Mouse (Mus musculus) right cerebral cortex, postnatal 4 days (tissue): ENCODE data around the gene Duoxa2.

Source experiments
- DNase-seq: peaks from one replicate; pipeline ENCODE4 v3.0.0-alpha.2; 2022

Gene Duoxa2

GRCm38 (mm10) chr2:122298596-122299490, at the start of gene Duoxa2:
Gene Duoxa2, plus strand, starts transcription at chr2:122298900.
- DNase-seq, result no peak

GRCm38 (mm10) chr2:122255997-122256396, 42.7 kb upstream of the Duoxa2 start:
- DNase-seq, result no peak

GRCm38 (mm10) chr2:122260729-122261128, 38.0 kb upstream of the Duoxa2 start:
- no peak for DNase-seq

- DNase-seq, result no peak
These were observed 34.0 kb upstream of the Duoxa2 start for GRCm38 (mm10) chr2:122264690-122265089.

- no peak for DNase-seq
These were observed 32.1 kb upstream of the Duoxa2 start for GRCm38 (mm10) chr2:122266407-122267193.

GRCm38 (mm10) chr2:122278769-122279168, 19.9 kb upstream of the Duoxa2 start:
- no peak for DNase-seq

- DNase-seq, result no peak
These were observed 14.6 kb upstream of the Duoxa2 start for GRCm38 (mm10) chr2:122284091-122284490.

GRCm38 (mm10) chr2:122286137-122286536, 12.6 kb upstream of the Duoxa2 start:
- DNase-seq, result no peak

GRCm38 (mm10) chr2:122294916-122295315, 3.8 kb upstream of the Duoxa2 start:
- DNase-seq, result no peak

GRCm38 (mm10) chr2:122297271-122298095, 1.2 kb upstream of the Duoxa2 start:
- no peak for DNase-seq

GRCm38 (mm10) chr2:122298096-122298499, 602 bp upstream of the Duoxa2 start, which contains the start of gene Duox2:
Gene Duox2, minus strand, starts transcription at chr2:122298449.
- DNase-seq, result no peak

- DNase-seq, result no peak
These were observed 1.4 kb downstream of the Duoxa2 start for GRCm38 (mm10) chr2:122299911-122300655.

GRCm38 (mm10) chr2:122300656-122301020, 1.9 kb downstream of the Duoxa2 start:
- no peak for DNase-seq

- DNase-seq, result peak; percentile 58
These were observed 2.6 kb downstream of the Duoxa2 start for GRCm38 (mm10) chr2:122301081-122301920.

GRCm38 (mm10) chr2:122301921-122302573, 3.3 kb downstream of the Duoxa2 start:
- no peak for DNase-seq

- DNase-seq, result peak; percentile 75
These were observed 4.0 kb downstream of the Duoxa2 start for GRCm38 (mm10) chr2:122302574-122303241.

GRCm38 (mm10) chr2:122304544-122304943, 5.8 kb downstream of the Duoxa2 start:
- DNase-seq, result no peak

GRCm38 (mm10) chr2:122305097-122305892, 6.6 kb downstream of the Duoxa2 start:
- DNase-seq, result no peak

GRCm38 (mm10) chr2:122306184-122306583, 7.5 kb downstream of the Duoxa2 start:
- no peak for DNase-seq
